Mouse (Mus musculus) gastrocnemius, adult 8-10 months (tissue): ENCODE data around the gene Mrpl40. TPM values are rescaled to one million over a fixed set of nuclear protein-coding genes. Genes with fewer than 3 reads are reported as not detected.
A peak's percentile ranks its signal among the peaks of the same experiment; 100 is the strongest.
"Not testable (repeated sequence)": the region's sequence is repeated elsewhere in the genome, so short reads cannot be mapped to it uniquely, and the experiment has no call there.

Experiments
- DNase-seq, 2 experiments: peaks; one replicate each; pipeline ENCODE4 v3.0.0; 2022; ENCODE audit warnings: low spot score in 2 of 2
- total RNA-seq, 4 experiments: library from RNA; stranded (reverse); gene quantifications; 2 replicates each; pipeline ENCODE4 v1.2.4; 2022

Gene Mrpl40
- total RNA-seq, result 10 to 100 TPM; 35.2 to 43.2 (median 39.6) TPM

DNA sequence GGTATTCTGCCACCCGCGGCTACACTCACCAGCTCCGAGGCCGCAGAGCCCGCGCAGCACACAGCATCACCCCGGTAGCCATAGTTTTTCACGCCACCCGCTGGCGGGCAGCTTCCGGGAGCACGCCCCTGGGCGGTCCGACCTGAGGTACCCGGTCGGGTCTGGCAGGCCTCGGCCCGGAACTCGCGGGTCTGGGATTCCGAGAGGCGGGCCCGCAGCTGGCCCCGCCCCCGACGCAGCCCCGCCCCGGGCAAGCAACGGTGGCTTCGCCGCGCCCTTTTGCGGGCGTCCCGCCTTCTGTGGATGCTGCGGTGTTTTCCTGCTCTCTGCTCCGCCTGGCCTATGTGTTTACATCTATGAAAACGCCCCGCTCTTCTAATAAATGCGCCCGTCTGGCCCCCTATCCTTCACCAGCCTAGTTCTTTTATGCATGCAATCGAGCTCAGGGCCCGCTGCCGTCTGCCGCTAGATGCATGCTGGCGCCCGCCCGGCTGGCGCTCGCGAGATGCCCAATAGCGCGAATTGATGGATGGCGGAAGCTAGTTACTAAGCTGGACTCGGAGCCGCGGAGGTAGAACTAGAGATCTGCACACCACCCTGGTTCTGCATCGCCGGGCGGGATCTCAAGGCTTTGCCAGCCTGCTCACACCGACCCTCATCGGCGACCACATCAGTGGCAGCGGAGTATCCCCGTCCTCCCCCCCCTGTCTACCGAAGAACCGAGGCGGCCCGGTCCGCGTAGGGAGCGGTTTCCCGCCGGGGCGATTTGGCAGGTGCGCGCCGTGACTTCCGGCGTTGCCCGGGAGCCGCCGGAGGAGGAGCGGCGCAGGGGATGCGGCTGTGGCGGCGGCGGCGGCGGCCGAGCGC, at the start of gene Mrpl40, which contains the start of gene Hira:
TSS of gene Mrpl40 (minus strand) at position 421 of the 867 bp plus-strand sequence.
TSS of gene Hira (plus strand) at position 596 of the 867 bp plus-strand sequence.
- peak; percentile 89 to 93 for DNase-seq

GRCm38 (mm10) chr16:18921771-18922170, 45.1 kb upstream of the Mrpl40 start:
- no peak for DNase-seq

DNA sequence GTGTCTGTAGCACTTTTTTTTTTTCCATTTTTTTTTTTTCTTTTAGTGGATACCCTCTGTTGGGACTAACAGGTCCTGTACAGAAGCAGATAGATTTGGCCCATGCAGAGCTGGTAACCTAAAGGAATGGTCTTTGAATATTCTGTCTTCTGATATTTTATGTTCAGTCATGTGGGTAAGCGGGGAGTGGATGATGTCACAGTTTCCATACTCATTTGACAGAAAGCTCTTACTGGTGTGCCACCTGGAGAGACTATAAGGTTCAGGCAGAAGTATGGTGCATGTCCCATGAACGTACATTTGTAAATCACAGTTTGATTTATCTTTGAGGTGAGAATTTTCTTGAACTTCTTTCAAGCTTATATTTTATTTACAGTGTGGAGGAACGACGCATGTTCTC, 39.4 kb upstream of the Mrpl40 start:
- DNase-seq, result no peak

DNA sequence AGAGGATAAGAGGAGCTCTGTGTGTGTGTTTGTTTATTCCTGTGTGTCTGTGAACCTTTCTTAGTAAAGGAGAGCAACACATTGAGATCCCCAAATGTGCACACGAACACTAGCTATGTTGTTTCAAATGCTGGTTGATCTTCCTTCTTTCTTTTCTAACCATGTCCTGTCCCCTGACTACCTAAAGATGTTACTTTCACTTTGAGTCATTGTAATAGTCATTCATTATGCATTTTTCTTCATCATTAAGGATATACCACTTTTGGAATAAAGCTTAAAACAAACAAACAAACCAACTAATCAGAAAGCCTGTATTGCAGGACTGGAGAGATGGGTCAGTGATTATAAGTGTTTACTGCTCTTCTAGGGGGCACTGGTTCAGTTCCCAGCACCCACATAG, 29.0 kb upstream of the Mrpl40 start:
- DNase-seq, result no peak

GRCm38 (mm10) chr16:18896429-18896828, 19.8 kb upstream of the Mrpl40 start:
- DNase-seq, result no peak

DNA sequence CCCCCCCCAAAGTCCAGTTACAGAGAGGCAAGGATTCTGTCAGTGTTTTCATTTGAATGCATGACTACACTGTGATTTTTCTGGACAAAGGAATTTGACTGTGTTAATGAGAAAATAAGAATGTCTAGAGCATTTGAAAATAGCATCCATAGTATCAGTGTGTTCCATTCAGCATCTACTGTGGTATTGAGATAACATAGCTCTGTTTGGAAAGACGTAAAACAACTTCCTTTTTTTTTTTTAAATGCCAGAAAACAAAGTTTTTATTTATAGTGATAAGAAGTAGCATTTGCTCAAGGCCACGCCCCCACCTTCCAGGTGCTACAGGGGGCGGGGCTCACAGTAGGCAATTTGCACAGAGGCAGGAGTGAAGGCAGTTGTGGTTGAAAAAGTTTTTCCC, 18.6 kb upstream of the Mrpl40 start:
- DNase-seq, result no peak

- no peak for DNase-seq
These were observed 17.2 kb upstream of the Mrpl40 start for GRCm38 (mm10) chr16:18893840-18894372.

GRCm38 (mm10) chr16:18884044-18884443, 7.4 kb upstream of the Mrpl40 start:
- no peak for DNase-seq

DNA sequence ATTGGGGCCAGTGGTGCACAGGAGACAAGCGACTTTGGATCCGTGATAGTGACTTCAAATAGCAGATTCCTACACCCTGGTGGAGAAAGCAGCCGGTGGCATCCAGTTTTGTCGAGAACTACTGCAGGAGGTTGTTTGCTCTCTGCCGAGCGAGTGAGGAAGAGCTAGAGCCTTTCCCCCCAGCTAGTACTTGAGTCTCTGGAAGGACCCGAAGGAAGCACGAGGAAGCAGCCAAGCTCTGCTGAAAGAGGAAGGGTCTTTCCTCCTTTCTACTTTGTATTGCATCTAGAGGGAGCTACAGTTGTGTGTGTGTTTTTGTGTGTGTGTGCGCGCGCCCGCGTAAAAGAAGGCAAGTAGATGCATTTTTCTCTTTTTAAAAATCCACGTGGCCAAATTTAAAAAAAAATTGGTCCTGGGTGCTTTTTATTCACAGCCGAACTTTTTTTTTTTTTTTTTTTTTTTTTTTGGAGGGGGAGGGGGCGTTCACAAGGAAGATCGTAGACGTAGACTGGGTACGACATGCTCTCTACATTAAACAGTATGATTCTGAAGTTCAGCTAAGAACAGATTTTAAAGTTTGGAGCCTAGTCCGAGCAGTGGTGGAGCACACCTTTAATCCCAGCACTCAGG, 1.5 kb upstream of the Mrpl40 start:
- DNase-seq, result no peak

DNA sequence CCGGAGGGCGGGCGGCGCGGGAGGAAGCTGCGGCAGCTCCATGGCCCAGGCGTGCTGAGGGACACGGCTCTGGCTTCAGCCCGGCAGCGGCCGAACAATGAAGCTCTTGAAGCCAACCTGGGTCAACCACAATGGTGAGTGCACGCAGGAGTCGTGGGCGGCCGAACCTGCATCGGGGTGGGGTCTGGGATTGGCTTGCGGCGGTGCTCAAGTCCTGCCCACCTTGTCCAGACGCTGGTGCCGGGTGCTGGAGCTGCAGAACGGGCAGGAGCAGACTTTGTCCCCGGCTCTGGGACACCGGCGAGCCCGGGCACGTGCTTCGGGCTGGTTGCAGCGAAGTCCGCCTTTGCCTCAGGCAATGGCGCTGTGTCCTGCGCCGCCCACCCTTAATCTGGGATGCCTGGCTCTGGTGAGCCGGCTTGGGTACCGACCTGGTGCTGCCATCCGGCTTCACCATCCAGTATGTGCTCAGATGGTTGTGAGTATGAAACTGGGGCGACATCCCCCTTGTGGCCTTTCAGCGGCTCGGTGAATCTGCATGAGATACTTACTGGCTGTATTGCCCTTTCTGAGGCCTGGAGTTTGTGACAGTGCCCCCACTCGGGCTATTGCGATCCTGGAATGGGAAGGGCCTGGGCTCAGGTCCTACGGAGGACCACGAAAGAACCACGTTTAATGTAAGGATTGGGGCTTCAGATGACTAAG, 876 bp upstream of the Mrpl40 start:
- DNase-seq, result no peak

GRCm38 (mm10) chr16:18876091-18876441, 596 bp downstream of the Mrpl40 start:
- DNase-seq, result peak in 1 of 2 experiments; percentile 2

DNA sequence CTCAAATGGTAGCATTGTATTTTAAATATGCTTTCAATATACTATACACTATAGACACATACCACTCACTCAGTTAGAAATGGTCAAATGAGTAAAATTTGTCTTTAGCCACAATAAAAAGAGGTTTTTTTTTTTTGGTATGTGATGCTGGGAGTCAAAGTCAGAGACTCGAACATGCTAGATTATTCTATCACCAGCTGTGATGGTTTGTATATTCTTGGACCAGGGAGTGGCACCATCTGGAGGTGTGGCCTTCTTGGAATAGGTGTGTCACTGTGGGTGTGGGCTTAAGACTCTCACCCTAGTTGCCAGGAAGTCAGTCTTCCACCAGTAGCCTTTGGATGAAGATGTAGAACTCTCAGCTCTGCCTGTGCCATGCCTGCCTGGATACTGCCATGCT, 6.2 kb downstream of the Mrpl40 start:
- DNase-seq, result not testable (repeated sequence)

- peak; percentile 29 to 61 for DNase-seq
These were observed 16.5 kb downstream of the Mrpl40 start for GRCm38 (mm10) chr16:18860186-18860585.

DNA sequence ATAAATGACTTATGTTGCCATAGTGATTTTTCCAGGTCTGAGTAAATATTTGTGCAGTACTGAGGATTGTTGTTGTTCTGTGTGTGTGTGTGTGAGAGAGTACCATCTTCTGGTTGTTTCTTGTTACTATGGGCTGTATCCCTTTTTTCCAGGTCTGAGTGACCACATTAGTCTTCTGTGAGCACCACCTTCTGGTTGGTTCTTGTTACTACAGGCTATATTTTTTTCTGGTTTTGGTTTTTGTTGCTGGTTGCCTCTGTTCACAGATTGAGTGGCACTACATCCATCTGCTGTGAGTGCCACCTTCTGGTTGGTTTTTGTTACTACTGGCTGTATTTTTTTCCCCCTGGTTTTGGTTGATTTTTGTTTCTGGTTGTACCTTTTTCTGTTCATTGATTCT, 18.1 kb downstream of the Mrpl40 start:
- DNase-seq, result no peak

GRCm38 (mm10) chr16:18849521-18850190, 27.0 kb downstream of the Mrpl40 start:
- DNase-seq, result not testable (repeated sequence)

GRCm38 (mm10) chr16:18846301-18846820, 30.3 kb downstream of the Mrpl40 start:
- no peak for DNase-seq

- DNase-seq, result peak in 1 of 2 experiments; percentile 10
These were observed 38.3 kb downstream of the Mrpl40 start for GRCm38 (mm10) chr16:18838346-18838745.

DNA sequence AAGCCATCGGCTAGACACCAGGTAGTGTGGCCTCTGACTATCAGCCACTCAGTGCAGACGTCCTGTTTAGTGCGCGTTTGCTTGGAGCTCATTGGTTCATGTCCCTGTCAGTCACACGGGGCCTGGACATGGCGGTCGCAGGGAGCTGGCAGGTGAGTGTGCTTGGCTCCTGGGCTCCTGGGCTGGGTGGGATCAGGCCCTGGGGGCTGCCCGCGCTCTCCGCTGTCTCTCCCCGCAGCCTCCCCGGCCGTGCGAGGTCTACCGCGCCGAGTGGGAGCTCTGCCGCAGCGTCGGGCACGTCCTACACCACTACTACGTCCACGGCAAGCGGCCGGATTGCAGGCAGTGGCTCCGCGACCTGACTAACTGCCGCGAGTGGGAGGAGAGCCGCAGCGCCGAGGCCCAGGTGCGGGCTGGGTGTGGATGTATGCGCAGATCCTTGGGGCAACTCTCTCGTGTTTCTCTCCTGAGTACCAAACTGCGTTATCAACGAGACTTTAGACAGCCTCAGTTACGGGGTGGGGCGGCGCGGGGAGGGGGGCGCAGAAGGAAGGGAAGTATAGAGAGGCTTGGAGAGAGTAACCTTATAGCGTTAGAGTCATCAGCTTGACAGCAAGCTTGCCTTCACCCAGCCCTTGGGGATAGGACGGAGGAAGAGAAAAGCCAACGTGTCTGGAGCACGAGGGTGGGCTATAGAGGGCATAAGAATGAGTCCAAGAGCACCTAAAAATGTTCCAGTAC, 40.0 kb downstream of the Mrpl40 start, which contains the start of the genes 2510002D24Rik and Gm28539:
TSS of gene 2510002D24Rik (plus strand) at position 111 of the 741 bp plus-strand sequence.
TSS of gene Gm28539 (plus strand) at position 117 of the 741 bp plus-strand sequence.
- DNase-seq, result peak; percentile 85 to 90

DNA sequence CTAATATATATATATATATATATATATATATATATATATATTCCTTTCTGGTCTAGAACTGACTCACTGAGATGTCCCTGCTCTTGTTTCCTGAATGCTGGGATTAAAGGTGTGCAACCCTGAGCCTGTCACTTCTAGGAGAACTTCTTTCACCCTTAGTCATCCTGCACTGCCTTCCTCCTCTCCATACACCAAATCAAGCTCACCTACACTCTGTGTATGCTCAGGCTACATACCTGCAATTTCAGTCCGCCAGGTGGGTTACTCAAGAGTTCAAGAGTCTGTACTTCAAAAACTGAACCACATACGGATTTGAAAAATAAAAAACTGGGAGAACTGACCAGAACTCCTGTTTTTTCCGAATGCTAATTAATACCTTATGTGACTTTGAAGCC, 40.6 kb downstream of the Mrpl40 start:
- no peak for DNase-seq

- DNase-seq, result no peak
These were observed 43.2 kb downstream of the Mrpl40 start for GRCm38 (mm10) chr16:18833486-18833885.
